Mouse (Mus musculus): ENCODE results near the gene Plekha1. TPM values are rescaled to one million over a fixed set of nuclear protein-coding genes. Genes with fewer than 3 reads are reported as not detected.

The Plekha1 gene
- total and polyA plus RNA-seq, 3 experiments: 0.23 to 8.3 (median 0.36) TPM

DNA sequence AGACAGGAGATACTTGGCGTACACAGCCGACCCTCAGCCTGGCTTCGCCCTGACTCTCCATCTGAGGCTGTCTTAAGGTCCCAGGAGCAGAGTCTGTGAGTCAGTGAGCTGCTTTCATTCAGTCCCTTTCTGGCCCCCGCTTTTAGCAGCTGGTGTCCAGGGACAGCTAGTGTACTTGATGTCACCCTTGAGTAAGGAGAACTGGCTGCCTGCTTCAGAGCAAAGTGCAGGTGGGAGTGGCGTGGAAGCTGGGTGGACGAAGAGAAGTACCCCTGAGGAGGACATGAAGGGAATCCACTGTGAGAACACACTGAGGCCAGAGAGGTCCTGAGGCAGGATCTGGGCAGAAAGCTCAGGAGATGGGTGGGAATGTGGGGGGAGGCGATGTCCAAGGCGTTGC lies 73.3 kb downstream of the Plekha1 start:
- Histone ChIP-seq H3K27me3 (replicated peaks) (peaks cover 81% of the 10 kb centered on the region), H3K9ac (ENCODE audit: insufficient read depth, low read depth) (no peak overlapping the region), H3K36me3 (replicated peaks in 1 of 2; ENCODE audit: control insufficient read depth in 1 of 2, insufficient read depth in 1 of 2, low read length in 1 of 2) (no peaks in the 10 kb centered on the region), H3K9me3 (replicated peaks; ENCODE audit: low read length) (no peaks in the 10 kb centered on the region), H3K4me1 (ENCODE audit: control insufficient read depth in 1 of 2, insufficient read depth in 2 of 2) (no peaks in the 10 kb centered on the region), H3K79me2 (replicated peaks; ENCODE audit: control insufficient read depth, extremely low read depth, insufficient read depth, poor library complexity, severe bottlenecking) (no peaks in the 10 kb centered on the region), H3K4me2 (ENCODE audit: insufficient read depth, low read depth, poor library complexity, severe bottlenecking) (no peak overlapping the region), H3K27ac (ENCODE audit: insufficient read depth, low read depth) (no peak overlapping the region), H3K4me3 (replicated peaks in 1 of 3; ENCODE audit: low read depth in 2 of 3, low read length in 2 of 3, poor library complexity in 1 of 3) (no peak overlapping the region)
- DNase-seq (ENCODE audit: extremely low read depth): no peak
- in situ Hi-C loops (cut with MboI; ENCODE audit: low pct_ligation_motif_present, low pct_unique_long_range_greater_than_20kb, low sequenced_read_pairs): no loop called here
- dilution Hi-C loops (cut with MboI; ENCODE audit: extremely low pct_ligation_motif_present, extremely low pct_unique_long_range_greater_than_20kb, low sequenced_read_pairs): no loop called here
- no peak for TF ChIP-seq IRF4 (IDR thresholded peaks at IDR 0.05; ENCODE audit: low read depth, low read length)
- no peak for TF ChIP-seq CHD1 (IDR thresholded peaks at IDR 0.05; ENCODE audit: low read depth, low read length)
- TF ChIP-seq HCFC1 (IDR thresholded peaks at IDR 0.05; ENCODE audit: low read depth, low read length): no peak
- TF ChIP-seq MYC (IDR thresholded peaks at IDR 0.05; ENCODE audit: low read depth, low read length): no peak
- TF ChIP-seq ZNF384 (IDR thresholded peaks at IDR 0.05; ENCODE audit: low read depth, low read length): no peak

DNA sequence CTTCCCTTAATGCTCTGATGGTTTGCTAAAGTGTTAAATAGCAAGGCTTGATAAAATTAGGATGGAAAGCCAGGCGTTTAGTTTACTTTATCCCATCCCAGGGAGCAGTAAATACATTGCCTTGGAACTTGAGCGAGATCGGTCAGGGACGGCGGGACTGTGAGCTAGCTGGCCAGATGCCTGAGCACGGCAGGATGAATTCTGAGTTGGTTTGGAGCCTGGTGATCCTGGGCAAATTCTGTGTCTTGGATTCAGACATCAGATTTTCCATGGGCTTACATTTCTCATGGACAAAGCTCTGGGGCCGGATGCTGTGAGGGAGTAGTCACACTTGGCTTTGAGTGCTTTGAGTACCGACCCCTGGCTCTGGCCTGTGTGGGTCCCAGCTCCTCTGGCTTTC lies 75.2 kb downstream of the Plekha1 start:
- Histone ChIP-seq H3K4me2 (ENCODE audit: insufficient read depth, low read depth, poor library complexity, severe bottlenecking) (no peak overlapping the region), H3K9me3 (replicated peaks; ENCODE audit: low read length) (no peaks in the 10 kb centered on the region), H3K27me3 (replicated peaks) (peaks cover 82% of the 10 kb centered on the region), H3K4me1 (ENCODE audit: control insufficient read depth in 1 of 2, insufficient read depth in 2 of 2) (no peaks in the 10 kb centered on the region), H3K4me3 (replicated peaks in 1 of 3; ENCODE audit: low read depth in 2 of 3, low read length in 2 of 3, poor library complexity in 1 of 3) (no peak overlapping the region), H3K36me3 (replicated peaks in 1 of 2; ENCODE audit: control insufficient read depth in 1 of 2, insufficient read depth in 1 of 2, low read length in 1 of 2) (no peaks in the 10 kb centered on the region), H3K27ac (ENCODE audit: insufficient read depth, low read depth) (no peak overlapping the region), H3K9ac (ENCODE audit: insufficient read depth, low read depth) (no peak overlapping the region), H3K79me2 (replicated peaks; ENCODE audit: control insufficient read depth, extremely low read depth, insufficient read depth, poor library complexity, severe bottlenecking) (no peaks in the 10 kb centered on the region)
- in situ Hi-C loops (cut with MboI; ENCODE audit: low pct_ligation_motif_present, low pct_unique_long_range_greater_than_20kb, low sequenced_read_pairs) (no loop called here), dilution Hi-C loops (cut with MboI; ENCODE audit: extremely low pct_ligation_motif_present, extremely low pct_unique_long_range_greater_than_20kb, low sequenced_read_pairs) (no loop called here)
- no peak for TF ChIP-seq MYC (IDR thresholded peaks at IDR 0.05; ENCODE audit: low read depth, low read length)
- TF ChIP-seq IRF4 (IDR thresholded peaks at IDR 0.05; ENCODE audit: low read depth, low read length): no peak
- TF ChIP-seq UBTF (IDR thresholded peaks at IDR 0.05; ENCODE audit: low read depth, low read length): no peak
- TF ChIP-seq KAT2A (IDR thresholded peaks at IDR 0.05; ENCODE audit: insufficient replicate concordance, low read length): no peak
- no peak for TF ChIP-seq SMC3 (IDR thresholded peaks at IDR 0.05; ENCODE audit: low read depth, low read length)
- TF ChIP-seq HCFC1 (IDR thresholded peaks at IDR 0.05; ENCODE audit: low read depth, low read length): no peak
- TF ChIP-seq MAZ (IDR thresholded peaks at IDR 0.05; ENCODE audit: low read depth, low read length): no peak
- TF ChIP-seq CHD2 (IDR thresholded peaks at IDR 0.05; ENCODE audit: low read length): no peak
- no peak for TF ChIP-seq EP300 (IDR thresholded peaks at IDR 0.05; ENCODE audit: low read length)
- TF ChIP-seq RAD21 (IDR thresholded peaks at IDR 0.05; ENCODE audit: low read depth, low read length): no peak
- no peak for TF ChIP-seq GABPA (IDR thresholded peaks at IDR 0.05; ENCODE audit: insufficient replicate concordance, low read depth, low read length)
- no peak for TF ChIP-seq E2F4 (IDR thresholded peaks at IDR 0.05; ENCODE audit: insufficient replicate concordance, low read depth, low read length)
- TF ChIP-seq BHLHE40 (IDR thresholded peaks at IDR 0.05; ENCODE audit: low read depth, low read length): no peak
- no peak for DNase-seq (ENCODE audit: extremely low read depth)
